Mouse (Mus musculus) left cerebral cortex, adult 2 months (tissue): ENCODE data around the gene Tex264. TPM values are rescaled to one million over a fixed set of nuclear protein-coding genes. Genes with fewer than 3 reads are reported as not detected.

Experiments used
- DNase-seq, 2 experiments: peaks; one replicate each; pipeline ENCODE4 v3.0.0; 2021 to 2022; ENCODE audit warnings: low spot score in 2 of 2, mixed read lengths in 1 of 2; ENCODE audit errors: extremely low spot score in 1 of 2
- H3K27ac ChIP-seq: fragments of 200-600 bp; 2 replicates; pipeline ENCODE4 v1.8.1; 2022
- H3K4me3 ChIP-seq: fragments of 200-600 bp; 2 replicates; pipeline ENCODE4 v1.8.1; 2022
- CTCF ChIP-seq: fragments of 200-600 bp; IDR thresholded peaks from 2 replicates; pipeline ENCODE4 v1.8.1; 2022; ENCODE audit warnings: antibody characterized with exemption, mild to moderate bottlenecking, moderate library complexity
- intact Hi-C: fragments of 180-260 bp; cut with DNase I; formaldehyde crosslinking; loops from one replicate; pipeline ENCODE4 v1.15.1; 2025
- total RNA-seq, 2 experiments: library from RNA; stranded (reverse); gene quantifications; 2 replicates each; pipeline ENCODE4 v1.2.3; 2021

Tex264 gene
- total RNA-seq, 2 experiments from 2014 or later: 92.2 to 98.1 TPM

DNA sequence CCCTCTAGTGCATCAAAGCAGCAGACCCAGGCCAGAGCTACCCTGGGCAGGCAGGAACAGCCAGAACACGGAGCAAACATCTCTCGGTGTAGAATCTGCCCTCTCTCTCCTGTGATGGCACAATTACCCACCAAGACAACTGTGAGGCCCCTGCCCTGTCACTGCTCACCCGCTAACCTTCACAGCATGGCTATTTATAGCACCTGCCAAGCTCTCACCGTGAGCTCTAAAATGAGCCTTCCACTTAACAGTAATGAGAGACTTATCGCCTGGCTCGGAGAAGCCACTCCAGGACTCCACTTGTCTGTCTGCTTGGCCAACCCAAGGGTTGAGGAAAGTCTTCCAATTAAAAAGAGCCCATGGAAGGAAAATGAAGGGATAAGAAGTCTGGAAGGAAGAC lies 22.5 kb downstream of the Tex264 start:
- H3K27ac ChIP-seq: no peak overlapping the region; the same call in 1 of the 2 replicates
- TF ChIP-seq CTCF: no peak

DNA sequence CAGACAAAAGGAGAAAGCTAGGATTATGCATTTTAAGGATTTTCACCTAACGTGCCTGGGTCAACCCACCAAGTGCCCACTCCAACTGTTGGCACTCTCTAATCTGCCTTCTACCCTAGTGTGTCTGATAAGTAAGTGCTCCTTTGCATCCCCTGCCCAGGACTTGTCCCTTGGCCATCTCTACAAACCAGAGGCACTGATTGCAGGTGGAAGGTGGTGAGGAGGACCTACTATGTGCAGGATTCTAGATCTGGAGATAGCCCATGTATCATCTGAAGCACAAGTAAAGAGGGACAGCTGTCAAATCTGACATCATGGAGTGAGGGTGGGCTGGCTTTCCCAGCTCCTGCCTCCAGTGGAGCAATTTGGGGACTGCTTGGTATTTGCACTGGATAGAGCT lies 25.8 kb downstream of the Tex264 start:
- no peak overlapping the region for H3K4me3 ChIP-seq
- no peak for DNase-seq
- no peak for TF ChIP-seq CTCF
- intact Hi-C loops: no loop called here
- no peak overlapping the region for H3K27ac ChIP-seq

More for the DNA sequence above, 22.5 kb downstream of the Tex264 start:
- H3K4me3 ChIP-seq: no peak overlapping the region
- no peak for DNase-seq
- intact Hi-C loops: no loop called here

DNA sequence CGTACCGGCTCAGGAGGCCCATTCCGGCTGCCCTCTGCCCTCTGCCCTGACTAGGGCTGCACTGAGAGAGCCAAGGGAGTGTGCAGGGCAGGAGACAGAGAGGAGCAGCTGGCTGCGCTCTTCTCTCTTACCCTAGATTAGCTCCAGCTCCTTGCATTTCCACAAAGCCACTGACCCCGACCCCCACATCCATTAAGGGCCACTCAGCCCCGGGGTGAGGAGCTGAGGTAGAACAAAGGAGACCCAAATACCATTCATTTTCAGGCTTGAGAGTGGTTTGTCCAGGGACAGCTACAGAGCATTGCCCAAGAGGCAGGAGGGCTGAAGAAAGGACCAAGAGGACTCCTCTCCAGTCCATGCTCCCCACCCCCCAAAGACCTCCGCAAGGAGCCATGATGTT lies 26.3 kb downstream of the Tex264 start:
- Histone ChIP-seq H3K4me3 (no peak overlapping the region), H3K27ac (no peak overlapping the region)
- DNase-seq: no peak
- no peak for TF ChIP-seq CTCF
- intact Hi-C loops: no loop called here

DNA sequence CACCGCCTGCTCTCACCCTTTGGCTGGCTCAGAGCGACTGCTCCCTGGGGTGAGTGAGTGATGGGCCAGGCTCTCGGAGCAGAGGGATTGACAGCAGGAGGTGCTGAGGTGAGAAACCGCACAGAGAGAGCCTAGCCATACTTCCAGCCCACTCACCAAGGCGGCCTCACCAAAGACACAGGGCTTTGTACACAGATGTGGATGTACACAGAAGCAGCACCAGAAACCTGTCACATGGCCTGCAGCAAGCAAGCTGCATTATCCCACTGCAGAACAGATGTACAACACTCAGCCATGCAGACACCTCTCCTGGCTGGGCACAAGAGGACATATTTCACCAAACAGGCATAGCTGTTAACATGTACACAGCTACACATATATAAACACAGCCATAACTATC lies 28.1 kb downstream of the Tex264 start:
- intact Hi-C loops: no loop called here
- H3K27ac ChIP-seq: peak overlapping the region; percentile 92
- TF ChIP-seq CTCF: no peak
- DNase-seq: no peak
- H3K4me3 ChIP-seq: no peak overlapping the region

DNA sequence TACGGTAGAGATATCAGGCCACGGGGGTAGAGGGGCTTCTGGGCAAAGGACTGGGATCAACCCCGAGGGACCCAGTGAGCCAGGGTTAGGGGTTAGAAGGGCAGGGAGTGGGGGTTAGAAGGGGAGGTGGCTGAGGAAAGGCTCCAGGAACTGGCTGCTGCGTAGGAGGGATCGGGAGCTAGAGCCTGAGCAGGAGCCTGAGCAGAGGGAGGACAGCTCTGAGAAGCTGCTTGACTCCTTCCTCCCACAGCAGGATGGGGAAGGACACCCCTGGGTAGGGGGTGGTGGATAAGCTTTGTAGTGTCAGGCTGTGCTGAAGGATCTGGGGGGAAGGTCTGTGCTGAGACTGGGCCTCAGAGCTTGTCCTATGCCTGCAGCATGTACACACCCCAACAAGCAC lies 28.9 kb downstream of the Tex264 start:
- no peak for TF ChIP-seq CTCF
- no peak for DNase-seq
- Histone ChIP-seq H3K4me3 (peak overlapping the region; percentile 70), H3K27ac (peak overlapping the region; percentile 92)
- intact Hi-C loops: no loop called here

DNA sequence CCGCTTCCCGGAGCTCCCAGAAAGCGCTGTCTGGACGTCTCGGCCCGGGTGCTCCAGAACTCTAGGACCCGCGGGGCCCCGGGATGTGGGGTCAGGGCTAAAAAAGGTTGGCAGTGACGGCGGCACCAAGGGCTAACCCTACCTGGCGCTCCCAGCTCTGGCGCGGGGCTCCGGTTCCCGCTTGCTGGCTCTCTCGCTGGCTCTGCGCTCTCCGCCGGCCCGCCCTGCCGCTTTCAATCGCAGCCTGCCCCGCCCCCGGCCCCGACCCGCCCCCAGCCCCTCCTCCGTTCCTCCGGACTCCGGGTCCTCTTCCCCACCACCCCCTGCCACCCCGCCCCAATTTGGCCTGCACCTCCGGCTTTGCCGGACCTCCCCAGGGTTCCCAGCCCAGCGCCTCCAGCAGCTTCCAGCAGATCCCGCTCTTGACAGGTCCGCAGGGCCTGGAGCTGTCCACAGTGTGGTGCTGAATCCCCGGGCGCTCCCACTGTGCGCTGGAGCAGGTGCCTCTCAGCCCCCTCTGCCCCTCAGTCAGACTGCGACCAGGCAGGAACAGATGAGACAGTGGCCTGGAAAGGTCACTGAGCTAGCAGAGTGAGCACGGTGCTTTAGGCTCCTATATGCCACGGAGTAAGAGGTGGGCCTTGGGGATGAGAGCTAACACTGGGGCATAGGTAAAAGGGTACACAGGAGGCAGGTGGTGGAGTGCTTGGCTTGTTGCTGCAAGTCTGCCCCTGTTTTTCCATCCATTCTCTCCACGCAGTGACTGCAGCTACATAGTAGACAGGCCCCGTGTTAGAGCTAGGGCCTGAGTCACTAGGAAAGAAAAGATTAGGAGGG lies 29.6 kb downstream of the Tex264 start, which contains the start of gene Grm2:
Gene Grm2 (minus strand): TSS at position 199 of the 837 bp plus-strand sequence.
- Histone ChIP-seq H3K4me3 (peak within 1 kb of the TSS; percentile 70), H3K27ac (peak within 1 kb of the TSS; percentile 92)
- intact Hi-C loops: no loop called here
- DNase-seq: no peak
- TF ChIP-seq CTCF: no peak

DNA sequence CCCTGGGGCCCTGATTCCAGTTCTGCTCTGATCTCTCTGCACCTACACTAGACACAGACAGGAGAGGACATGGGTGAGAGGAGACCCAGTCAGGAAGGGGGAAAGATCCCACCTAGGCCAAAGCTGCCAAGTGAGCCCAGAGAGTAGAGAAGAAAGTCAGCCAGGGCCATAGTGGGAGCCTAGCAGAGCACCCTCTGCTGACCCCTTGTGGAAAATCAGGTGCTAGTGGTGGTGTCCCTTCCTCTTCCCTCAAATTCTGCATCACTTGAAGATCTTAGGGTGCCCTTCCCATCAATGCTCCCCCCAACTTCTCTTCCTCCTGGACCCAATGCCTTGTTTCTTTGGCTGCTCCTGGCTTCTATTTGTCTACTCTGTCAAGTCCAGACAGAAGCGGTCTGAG lies 33.0 kb downstream of the Tex264 start:
- TF ChIP-seq CTCF: peak; percentile 61
- Histone ChIP-seq H3K27ac (no peak overlapping the region), H3K4me3 (peak overlapping the region; percentile 33)
- DNase-seq: no peak
- intact Hi-C loops: no loop called here

DNA sequence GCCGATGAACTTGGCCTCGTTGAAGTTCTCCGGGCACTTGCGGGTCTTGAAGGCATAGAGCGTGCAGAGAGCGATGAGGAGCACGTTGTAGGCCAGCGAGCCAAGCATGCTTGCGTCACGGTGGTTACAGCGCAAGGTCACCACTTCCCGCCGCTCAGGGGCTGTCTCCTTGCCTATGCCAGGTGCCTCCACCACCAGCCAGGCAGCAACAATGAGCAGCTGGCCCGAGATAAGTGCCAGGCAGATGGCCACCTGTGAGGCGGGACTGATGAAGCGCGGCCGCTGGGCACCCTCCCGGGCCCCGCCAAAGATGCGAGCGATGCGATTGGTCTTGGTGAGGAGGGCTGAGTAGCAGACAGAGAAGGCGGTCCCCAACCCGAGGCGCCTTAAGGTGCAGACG lies 38.5 kb downstream of the Tex264 start:
- no peak for TF ChIP-seq CTCF
- Histone ChIP-seq H3K27ac (no peak overlapping the region), H3K4me3 (no peak overlapping the region)
- intact Hi-C loops: no loop called here
- DNase-seq: no peak

DNA sequence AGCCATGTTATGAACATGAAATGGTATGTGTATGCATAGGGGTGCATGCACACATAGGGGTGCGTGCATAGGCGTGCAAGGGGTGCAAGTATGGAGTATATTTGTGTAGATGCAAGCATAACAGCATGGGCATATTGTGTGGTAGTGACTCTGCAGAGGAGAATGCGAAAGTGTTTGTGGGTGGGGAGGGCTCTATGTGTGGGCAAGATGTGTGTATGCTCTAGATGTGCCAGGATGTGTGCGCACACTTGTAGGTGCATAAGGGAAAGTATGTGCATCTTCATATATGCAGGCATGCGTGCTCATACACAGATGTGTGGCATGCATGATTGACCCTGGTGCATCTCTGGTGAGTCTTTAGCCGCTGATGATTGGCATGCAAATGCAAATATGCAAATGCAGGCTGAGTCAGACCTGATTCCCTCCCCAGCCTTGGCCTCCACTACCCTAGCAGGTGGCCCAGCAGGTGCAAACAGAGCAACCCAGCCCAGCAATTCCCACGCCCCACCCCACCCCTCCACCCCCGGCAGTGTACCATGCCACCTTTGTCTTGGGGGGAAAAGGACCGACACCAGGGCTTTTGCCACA lies 39.9 kb downstream of the Tex264 start:
- no peak overlapping the region for H3K4me3 ChIP-seq
- no peak for TF ChIP-seq CTCF
- H3K27ac ChIP-seq: peak overlapping the region; percentile 64; the same call in 1 of the 2 replicates

DNA sequence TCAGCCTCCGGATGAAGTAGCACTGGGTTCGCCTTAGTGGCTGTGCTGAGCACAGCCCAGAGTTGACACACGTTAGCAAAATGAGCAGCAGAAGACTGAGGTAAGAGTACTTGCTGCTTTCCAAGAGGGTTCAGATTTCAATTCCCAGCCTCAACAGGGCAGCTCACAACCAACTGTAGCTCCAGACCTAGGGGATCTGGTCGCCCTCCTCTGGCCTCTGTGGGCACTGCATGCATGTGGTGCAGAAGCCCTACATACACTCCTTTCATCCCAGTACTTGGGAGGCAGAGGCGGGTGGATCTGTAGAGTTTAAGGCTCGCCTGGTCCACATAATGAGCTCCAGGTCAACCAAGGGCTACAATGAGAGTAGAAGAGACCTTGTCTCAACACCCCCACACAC lies 41.9 kb downstream of the Tex264 start:
- H3K27ac ChIP-seq: no peak overlapping the region; the same call in 1 of the 2 replicates
- H3K4me3 ChIP-seq: no peak overlapping the region
- DNase-seq: no peak
- peak; percentile 38 for TF ChIP-seq CTCF
- intact Hi-C loops: loop anchor here (1.0 to 2.0 kb wide), 2 partner anchors 43 to 109 kb away; no protein-coding TSS in a partner anchor

More for the DNA sequence above, 39.9 kb downstream of the Tex264 start:
- DNase-seq: peak in 1 of 2 experiments; percentile 25
- intact Hi-C loops: no loop called here

DNA sequence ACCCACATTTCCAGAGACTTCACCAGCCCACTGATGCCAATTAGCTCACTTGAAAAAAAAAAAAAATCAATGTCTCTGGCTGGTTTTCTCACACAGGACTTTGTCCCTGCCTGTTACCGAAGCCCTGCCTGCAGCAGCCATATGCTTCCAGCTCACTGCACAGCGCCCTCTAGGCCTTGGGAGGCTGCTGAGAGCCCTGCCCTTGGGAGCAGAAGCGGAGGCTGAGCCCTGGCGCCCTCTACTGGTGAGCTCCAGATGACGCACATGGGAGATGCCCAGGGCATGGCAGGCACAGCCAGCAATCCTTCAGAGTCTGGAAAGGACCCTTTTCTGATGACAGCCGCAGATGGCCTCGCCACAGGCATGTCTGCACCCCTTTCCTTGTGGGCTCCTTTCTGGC lies 42.6 kb downstream of the Tex264 start:
- H3K27ac ChIP-seq: no peak overlapping the region; the same call in 1 of the 2 replicates
- TF ChIP-seq CTCF: peak; percentile 90
- no peak overlapping the region for H3K4me3 ChIP-seq
- peak; percentile 79 to 83 for DNase-seq
- intact Hi-C loops: loop anchor here (1.0 to 2.0 kb wide), 2 partner anchors 43 to 108 kb away; no protein-coding TSS in a partner anchor

DNA sequence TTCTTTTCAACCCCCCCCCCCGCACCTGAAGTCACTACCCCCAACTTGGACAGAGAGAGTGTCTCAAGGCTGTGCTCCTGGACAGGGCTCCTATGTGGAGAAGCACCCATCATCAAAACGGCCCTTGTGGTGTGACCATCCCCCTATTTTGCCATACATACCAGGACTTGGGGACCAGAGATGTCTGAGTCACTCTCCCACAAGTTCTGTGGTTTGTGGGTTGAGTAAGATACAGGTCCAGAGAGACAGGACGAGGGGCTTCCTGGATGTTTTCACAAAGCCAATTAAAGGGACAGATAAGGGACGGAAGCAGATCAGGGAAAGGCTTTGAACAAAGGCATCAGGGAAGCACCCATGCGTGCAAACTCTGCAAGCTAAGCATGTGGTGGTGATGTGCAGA lies 44.4 kb downstream of the Tex264 start:
- TF ChIP-seq CTCF: no peak
- H3K4me3 ChIP-seq: no peak overlapping the region
- intact Hi-C loops: no loop called here

More for the DNA sequence above, 44.4 kb downstream of the Tex264 start:
- peak overlapping the region; percentile 38; the same call in 1 of the 2 replicates for H3K27ac ChIP-seq
- DNase-seq: no peak
